Mouse (Mus musculus) thymus, postnatal 0 days (tissue): Measurements from ENCODE around the gene Mxra7. TPM values are rescaled to one million over a fixed set of nuclear protein-coding genes. Genes with fewer than 3 reads are reported as not detected.

ENCODE experiments used
- DNase-seq: peaks from one replicate; pipeline ENCODE4 v3.0.0-alpha.2; 2015; ENCODE audit warnings: low spot score
- polyA plus RNA-seq: library from polyadenylated mRNA; unstranded; fragments of >200 nt; fragmentation: Nextera tagmentation; extraction: Ambion mirVana; gene quantifications from 2 replicates; pipeline ENCODE4 v1.2.1, GENCODE M21; 2015

Gene Mxra7
- polyA plus RNA-seq, 1 experiment from 2014 or later, result 5.0 TPM

- no peak for DNase-seq
These were observed 43.6 kb downstream of the Mxra7 start for GRCm38 (mm10) chr11:116784221-116784620.

- peak; percentile 88 for DNase-seq
These were observed 45.1 kb downstream of the Mxra7 start for GRCm38 (mm10) chr11:116782737-116783145.

DNA sequence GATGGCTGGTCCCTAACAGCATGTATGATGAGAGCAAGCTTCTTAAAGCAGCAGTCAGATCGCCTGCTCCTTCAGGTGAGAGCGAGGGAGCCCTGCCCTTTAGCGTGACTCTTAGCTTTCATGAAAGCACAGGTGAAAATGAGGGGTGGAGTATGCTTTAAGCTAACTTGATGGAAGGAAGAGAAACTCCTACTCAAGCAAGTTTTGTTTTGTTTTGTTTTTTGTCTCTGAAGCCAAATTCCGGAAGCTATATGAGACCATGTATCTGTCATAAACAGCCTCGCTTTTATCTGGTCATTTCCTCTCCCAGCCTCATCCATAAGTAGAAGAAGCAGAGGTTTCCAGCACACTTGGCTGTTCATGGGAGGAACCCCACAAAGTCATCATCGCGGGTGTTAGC lies 52.4 kb downstream of the Mxra7 start, which contains the start of gene St6galnac1:
Gene St6galnac1, minus strand, starts transcription at position 101 of the 400 bp plus-strand sequence.
- no peak for DNase-seq

- no peak for DNase-seq
These were observed 54.6 kb downstream of the Mxra7 start for GRCm38 (mm10) chr11:116773205-116773604.

GRCm38 (mm10) chr11:116769873-116770272 lies 58.0 kb downstream of the Mxra7 start:
- DNase-seq, result no peak

DNA sequence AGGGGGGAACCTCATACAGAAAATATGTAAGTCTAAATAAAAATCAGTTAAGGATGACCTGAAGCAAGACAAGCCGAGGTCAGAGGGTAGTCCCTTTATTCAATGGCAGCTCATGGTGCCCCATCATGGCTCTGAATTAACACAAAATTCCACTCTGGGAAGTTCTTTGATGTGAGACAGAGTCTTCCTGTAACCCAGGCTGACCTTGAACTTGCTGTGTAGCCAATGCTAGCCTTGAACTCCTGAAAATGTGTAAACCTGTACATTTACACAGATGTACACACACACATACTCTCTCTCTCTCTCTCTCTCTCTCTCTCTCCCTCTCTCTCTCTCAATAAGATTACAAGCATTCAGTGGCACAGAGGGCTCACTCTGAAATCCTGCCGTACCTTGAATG lies 62.9 kb downstream of the Mxra7 start:
- no peak for DNase-seq

- DNase-seq, result no peak
These were observed 63.5 kb downstream of the Mxra7 start for GRCm38 (mm10) chr11:116764346-116764745.

GRCm38 (mm10) chr11:116755191-116755590 lies 72.7 kb downstream of the Mxra7 start:
- DNase-seq, result no peak

- no peak for DNase-seq
These were observed 74.0 kb downstream of the Mxra7 start for GRCm38 (mm10) chr11:116753674-116754470.

Other genes with a start within 250 kb of the Mxra7 start
- 6.4 and 6.8 TPM in 2 replicates for gene Ube2o, start 246.6 kb downstream of the Mxra7 start, polyA plus RNA-seq
- gene Aanat, start 241.6 kb downstream of the Mxra7 start, polyA plus RNA-seq, result not detected in 2 replicates
- gene Rhbdf2, start 201.0 kb downstream of the Mxra7 start, polyA plus RNA-seq, result 8.8 and 11.2 TPM in 2 replicates
- 0.27 and 0.57 TPM in 2 replicates for gene Prcd, start 174.5 kb downstream of the Mxra7 start, polyA plus RNA-seq
- gene Cygb, start 173.7 kb downstream of the Mxra7 start, polyA plus RNA-seq, result 7.9 and 8.1 TPM in 2 replicates
- gene St6galnac1, start 52.5 kb downstream of the Mxra7 start, polyA plus RNA-seq, result not detected in 2 replicates
- 139 and 143 TPM in 2 replicates for gene Mettl23, start 15.2 kb upstream of the Mxra7 start, polyA plus RNA-seq
- 58.6 and 62.2 TPM in 2 replicates for gene Jmjd6, start 15.4 kb upstream of the Mxra7 start, polyA plus RNA-seq
- gene Mfsd11, start 24.4 kb upstream of the Mxra7 start, polyA plus RNA-seq, result 32.6 and 35.3 TPM in 2 replicates
- 853 and 857 TPM in 2 replicates for gene Srsf2, start 25.0 kb upstream of the Mxra7 start, polyA plus RNA-seq
- gene Mgat5b, start 90.8 kb upstream of the Mxra7 start, polyA plus RNA-seq, result 0.55 and 0.69 TPM in 2 replicates